Mouse (Mus musculus): ENCODE results near the gene Ripor1. TPM values are rescaled to one million over a fixed set of nuclear protein-coding genes. Genes with fewer than 3 reads are reported as not detected.
A peak's percentile ranks its signal among the peaks of the same experiment; 100 is the strongest.
"Not testable (repeated sequence)": the region's sequence is repeated elsewhere in the genome, so short reads cannot be mapped to it uniquely, and the experiment has no call there.

Ripor1 gene
- total RNA-seq (2021): 10 to 100 TPM; 17.1 to 21.7 TPM
- long read RNA-seq, experiment 1, full-length matches to known transcripts: 4 of 9 reads
- long read RNA-seq, experiment 1, partial matches to known transcripts: 1 of 9 reads
- long read RNA-seq, experiment 1, other reads (novel, unspliced or antisense): 4 of 9 reads
- long read RNA-seq, experiment 2, full-length matches to known transcripts: 4 of 13 reads
- long read RNA-seq, experiment 2, partial matches to known transcripts: 5 of 13 reads
- long read RNA-seq, experiment 2, other reads (novel, unspliced or antisense): 4 of 13 reads

- peak; percentile 68 for DNase-seq (ENCODE audit: low spot score)
Measured at GRCm38 (mm10) chr8:105604804-105605381, at the start of gene Ripor1. Gene Ripor1, plus strand, starts transcription at chr8:105605255.

GRCm38 (mm10) chr8:105562863-105563262, 42.2 kb upstream of the Ripor1 start:
- no peak for DNase-seq (ENCODE audit: low spot score)

GRCm38 (mm10) chr8:105563871-105564270, 41.2 kb upstream of the Ripor1 start:
- DNase-seq (ENCODE audit: low spot score): no peak

GRCm38 (mm10) chr8:105564573-105565229, 40.4 kb upstream of the Ripor1 start:
- DNase-seq (ENCODE audit: low spot score): not testable (repeated sequence)

- no peak for DNase-seq (ENCODE audit: low spot score)
Measured at GRCm38 (mm10) chr8:105565401-105565881, 39.6 kb upstream of the Ripor1 start.

- DNase-seq (ENCODE audit: low spot score): peak; percentile 99
Measured at GRCm38 (mm10) chr8:105565952-105566702, 38.9 kb upstream of the Ripor1 start, which contains the start of gene Atp6v0d1. Gene Atp6v0d1, minus strand, starts transcription at chr8:105566047.

GRCm38 (mm10) chr8:105566703-105567595, 38.1 kb upstream of the Ripor1 start:
- no peak for DNase-seq (ENCODE audit: low spot score)

- no peak for DNase-seq (ENCODE audit: low spot score)
Measured at GRCm38 (mm10) chr8:105571810-105572209, 33.2 kb upstream of the Ripor1 start.

- no peak for DNase-seq (ENCODE audit: low spot score)
Measured at GRCm38 (mm10) chr8:105573427-105573826, 31.6 kb upstream of the Ripor1 start.

- DNase-seq (ENCODE audit: low spot score): no peak
Measured at GRCm38 (mm10) chr8:105574741-105575140, 30.3 kb upstream of the Ripor1 start.

- no peak for DNase-seq (ENCODE audit: low spot score)
Measured at GRCm38 (mm10) chr8:105575538-105575937, 29.5 kb upstream of the Ripor1 start.

- no peak for DNase-seq (ENCODE audit: low spot score)
Measured at GRCm38 (mm10) chr8:105579719-105580118, 25.3 kb upstream of the Ripor1 start.

- DNase-seq (ENCODE audit: low spot score): no peak
Measured at GRCm38 (mm10) chr8:105592431-105592830, 12.6 kb upstream of the Ripor1 start.

- peak; percentile 63 for DNase-seq (ENCODE audit: low spot score)
Measured at GRCm38 (mm10) chr8:105593859-105594258, 11.2 kb upstream of the Ripor1 start.

GRCm38 (mm10) chr8:105594451-105595242, 10.4 kb upstream of the Ripor1 start:
- no peak for DNase-seq (ENCODE audit: low spot score)

GRCm38 (mm10) chr8:105596362-105597034, 8.6 kb upstream of the Ripor1 start:
- peak; percentile 78 for DNase-seq (ENCODE audit: low spot score)

GRCm38 (mm10) chr8:105598777-105599176, 6.3 kb upstream of the Ripor1 start:
- DNase-seq (ENCODE audit: low spot score): no peak

- DNase-seq (ENCODE audit: low spot score): no peak
Measured at GRCm38 (mm10) chr8:105601301-105601700, 3.8 kb upstream of the Ripor1 start.

- DNase-seq (ENCODE audit: low spot score): not testable (repeated sequence)
Measured at GRCm38 (mm10) chr8:105602540-105602939, 2.5 kb upstream of the Ripor1 start.

All from gastrocnemius, adult 18-20 months (tissue).